Mouse (Mus musculus) urinary bladder, adult 18-20 months (tissue): ENCODE measurements around the gene Zfp423.

Experiments used
- DNase-seq, 2 experiments: peaks; one replicate each; pipeline ENCODE4 v3.0.0; 2022; ENCODE audit warnings: low spot score in 2 of 2, mixed read lengths in 2 of 2

The Zfp423 gene

GRCm38 (mm10) chr8:87746072-87746471 lies 213.3 kb downstream of the Zfp423 start:
- DNase-seq = peak; percentile 18 to 39

GRCm38 (mm10) chr8:87745125-87745698 lies 214.2 kb downstream of the Zfp423 start:
- DNase-seq = no peak

GRCm38 (mm10) chr8:87744556-87744955 lies 214.8 kb downstream of the Zfp423 start:
- no peak for DNase-seq

- no peak for DNase-seq
These were observed 217.4 kb downstream of the Zfp423 start for GRCm38 (mm10) chr8:87742016-87742415.

- DNase-seq = no peak
These were observed 218.4 kb downstream of the Zfp423 start for GRCm38 (mm10) chr8:87740946-87741530.

GRCm38 (mm10) chr8:87737900-87738299 lies 221.5 kb downstream of the Zfp423 start:
- no peak for DNase-seq

GRCm38 (mm10) chr8:87734902-87735301 lies 224.5 kb downstream of the Zfp423 start:
- DNase-seq = no peak

GRCm38 (mm10) chr8:87734496-87734895 lies 224.9 kb downstream of the Zfp423 start:
- DNase-seq = no peak

GRCm38 (mm10) chr8:87731062-87731461 lies 228.3 kb downstream of the Zfp423 start:
- no peak for DNase-seq

GRCm38 (mm10) chr8:87723015-87723414 lies 236.4 kb downstream of the Zfp423 start:
- no peak for DNase-seq

- DNase-seq = no peak
These were observed 240.1 kb downstream of the Zfp423 start for GRCm38 (mm10) chr8:87719137-87719815.

- no peak for DNase-seq
These were observed 241.9 kb downstream of the Zfp423 start for GRCm38 (mm10) chr8:87717445-87717844.

- DNase-seq = no peak
These were observed 242.6 kb downstream of the Zfp423 start for GRCm38 (mm10) chr8:87716726-87717248.

- DNase-seq = peak; percentile 47 to 70
These were observed 243.4 kb downstream of the Zfp423 start for GRCm38 (mm10) chr8:87715731-87716682.

GRCm38 (mm10) chr8:87713946-87714345 lies 245.4 kb downstream of the Zfp423 start:
- DNase-seq = no peak

GRCm38 (mm10) chr8:87711955-87712354 lies 247.4 kb downstream of the Zfp423 start:
- no peak for DNase-seq

GRCm38 (mm10) chr8:87708127-87708637 lies 251.2 kb downstream of the Zfp423 start:
- DNase-seq = no peak

GRCm38 (mm10) chr8:87707176-87707575 lies 252.2 kb downstream of the Zfp423 start:
- DNase-seq = no peak

- no peak for DNase-seq
These were observed 254.6 kb downstream of the Zfp423 start for GRCm38 (mm10) chr8:87704756-87705155.

GRCm38 (mm10) chr8:87702790-87703311 lies 256.5 kb downstream of the Zfp423 start:
- no peak for DNase-seq

GRCm38 (mm10) chr8:87702051-87702521 lies 257.3 kb downstream of the Zfp423 start:
- DNase-seq = no peak
